Mouse (Mus musculus): ENCODE data around the gene Phkg2. TPM values are rescaled to one million over a fixed set of nuclear protein-coding genes. Genes with fewer than 3 reads are reported as not detected.

The Phkg2 gene
- total and polyA plus RNA-seq, 2 experiments from 2014 or later: 58.2 to 71.4 TPM

GRCm38 (mm10) chr7:127564381-127565150, 8.6 kb upstream of the Phkg2 start:
- Histone ChIP-seq H3K9me3 (ENCODE audit: low read length) (no peaks in the 10 kb centered on the region), H3K4me1 (ENCODE audit: insufficient read depth, low read length) (no peaks in the 10 kb centered on the region), H3K4me3 (ENCODE audit: low read length) (no peak overlapping the region), H3K27ac (no peak overlapping the region), H3K9ac (replicated peaks; ENCODE audit: low read length) (no peak overlapping the region), H3K4me2 (ENCODE audit: low read depth, low read length) (no peak overlapping the region), H3K27me3 (ENCODE audit: insufficient read depth, low read length) (no peaks in the 10 kb centered on the region), H3K36me3 (ENCODE audit: insufficient read depth, low read length) (peaks cover 17% of the 10 kb centered on the region)
- 46% methylated on average over 6 of the region's 6 CpGs for WGBS
- ATAC-seq (no peak), DNase-seq (ENCODE audit: low spot score) (peak; percentile 58)
- TF ChIP-seq CTCF (IDR thresholded peaks at IDR 0.05; ENCODE audit: low read depth): peak; percentile 21; the same call in 1 of the 2 replicates

GRCm38 (mm10) chr7:127573503-127574008, 416 bp downstream of the Phkg2 start:
- Histone ChIP-seq H3K9ac (replicated peaks; ENCODE audit: low read length) (peak overlapping the region; percentile 62), H3K27me3 (ENCODE audit: insufficient read depth, low read length) (no peaks in the 10 kb centered on the region), H3K27ac (peak overlapping the region; percentile 81), H3K4me2 (ENCODE audit: low read depth, low read length) (peak overlapping the region; percentile 74), H3K4me1 (ENCODE audit: insufficient read depth, low read length) (peaks cover 13% of the 10 kb centered on the region), H3K36me3 (ENCODE audit: insufficient read depth, low read length) (peaks cover 15% of the 10 kb centered on the region; the same call in 1 of the 2 replicates), H3K9me3 (ENCODE audit: low read length) (no peaks in the 10 kb centered on the region), H3K4me3 (ENCODE audit: low read length) (peak overlapping the region; percentile 54)
- under 1% methylated on average over 28 of the region's 28 CpGs for WGBS
- TF ChIP-seq CTCF (IDR thresholded peaks at IDR 0.05; ENCODE audit: low read depth): no peak
- no peak for DNase-seq (ENCODE audit: low spot score)
- ATAC-seq: no peak

GRCm38 (mm10) chr7:127574115-127574514, 975 bp downstream of the Phkg2 start:
- Histone ChIP-seq H3K4me1 (ENCODE audit: insufficient read depth, low read length) (peaks cover 13% of the 10 kb centered on the region), H3K9me3 (ENCODE audit: low read length) (no peaks in the 10 kb centered on the region), H3K4me2 (ENCODE audit: low read depth, low read length) (peak overlapping the region; percentile 74), H3K27me3 (ENCODE audit: insufficient read depth, low read length) (no peaks in the 10 kb centered on the region), H3K27ac (peak overlapping the region; percentile 81; the same call in 1 of the 2 replicates), H3K36me3 (ENCODE audit: insufficient read depth, low read length) (peaks cover 15% of the 10 kb centered on the region; the same call in 1 of the 2 replicates), H3K4me3 (ENCODE audit: low read length) (peak overlapping the region; percentile 54), H3K9ac (replicated peaks; ENCODE audit: low read length) (peak overlapping the region; percentile 62)
- WGBS: 25% methylated on average over 7 of the region's 7 CpGs
- no peak for TF ChIP-seq CTCF (IDR thresholded peaks at IDR 0.05; ENCODE audit: low read depth)
- ATAC-seq (no peak), DNase-seq (ENCODE audit: low spot score) (no peak)

- Histone ChIP-seq H3K4me2 (ENCODE audit: low read depth, low read length) (no peak overlapping the region), H3K36me3 (ENCODE audit: insufficient read depth, low read length) (peaks cover 48% of the 10 kb centered on the region), H3K27ac (no peak overlapping the region), H3K9ac (replicated peaks; ENCODE audit: low read length) (no peak overlapping the region), H3K4me3 (ENCODE audit: low read length) (no peak overlapping the region), H3K9me3 (ENCODE audit: low read length) (no peaks in the 10 kb centered on the region), H3K4me1 (ENCODE audit: insufficient read depth, low read length) (no peaks in the 10 kb centered on the region), H3K27me3 (ENCODE audit: insufficient read depth, low read length) (no peaks in the 10 kb centered on the region)
- no peak for TF ChIP-seq CTCF (IDR thresholded peaks at IDR 0.05; ENCODE audit: low read depth)
- DNase-seq (ENCODE audit: low spot score): no peak
- no peak for ATAC-seq
- WGBS: 93% methylated on average over 6 of the region's 6 CpGs
Observed at GRCm38 (mm10) chr7:127583260-127583659, 10.1 kb downstream of the Phkg2 start.

GRCm38 (mm10) chr7:127585031-127585430, 11.9 kb downstream of the Phkg2 start:
- TF ChIP-seq CTCF (IDR thresholded peaks at IDR 0.05; ENCODE audit: low read depth): no peak
- DNase-seq (ENCODE audit: low spot score): no peak
- H3K36me3 ChIP-seq (ENCODE audit: insufficient read depth, low read length): peaks cover 38% of the 10 kb centered on the region

GRCm38 (mm10) chr7:127586149-127586548, 13.0 kb downstream of the Phkg2 start:
- H3K27ac ChIP-seq: no peak overlapping the region
- H3K36me3 ChIP-seq (ENCODE audit: insufficient read depth, low read length): peaks cover 40% of the 10 kb centered on the region
- WGBS: 91% methylated on average over 6 of the region's 6 CpGs
- H3K9ac ChIP-seq (replicated peaks; ENCODE audit: low read length): no peak overlapping the region
- no peak overlapping the region for H3K4me3 ChIP-seq (ENCODE audit: low read length)
- no peaks in the 10 kb centered on the region; the same call in 1 of the 2 replicates for H3K4me1 ChIP-seq (ENCODE audit: insufficient read depth, low read length)
- DNase-seq (ENCODE audit: low spot score): no peak
- TF ChIP-seq CTCF (IDR thresholded peaks at IDR 0.05; ENCODE audit: low read depth): no peak
- H3K4me2 ChIP-seq (ENCODE audit: low read depth, low read length): no peak overlapping the region
- no peak for ATAC-seq
- no peaks in the 10 kb centered on the region for H3K9me3 ChIP-seq (ENCODE audit: low read length)
- H3K27me3 ChIP-seq (ENCODE audit: insufficient read depth, low read length): no peaks in the 10 kb centered on the region

More at GRCm38 (mm10) chr7:127585031-127585430, 11.9 kb downstream of the Phkg2 start:
- 84% methylated on average over 7 of the region's 7 CpGs for WGBS
- no peak overlapping the region for H3K27ac ChIP-seq
- H3K9ac ChIP-seq (replicated peaks; ENCODE audit: low read length): no peak overlapping the region
- no peaks in the 10 kb centered on the region for H3K27me3 ChIP-seq (ENCODE audit: insufficient read depth, low read length)
- no peak overlapping the region for H3K4me2 ChIP-seq (ENCODE audit: low read depth, low read length)
- no peak for ATAC-seq
- H3K9me3 ChIP-seq (ENCODE audit: low read length): no peaks in the 10 kb centered on the region
- no peaks in the 10 kb centered on the region; the same call in 1 of the 2 replicates for H3K4me1 ChIP-seq (ENCODE audit: insufficient read depth, low read length)
- no peak overlapping the region for H3K4me3 ChIP-seq (ENCODE audit: low read length)

Measured in hindbrain, postnatal 0 days (tissue).